Mouse (Mus musculus) right cerebral cortex, adult 2 months (tissue): ENCODE data around the gene Macrod1.

Experiments used
- DNase-seq, 2 experiments: peaks; one replicate each; pipeline ENCODE4 v3.0.0; 2021 to 2022; ENCODE audit warnings: low spot score in 2 of 2

Gene Macrod1

GRCm38 (mm10) chr19:7196741-7197270 is 140.2 kb downstream of the Macrod1 start:
- no peak for DNase-seq

GRCm38 (mm10) chr19:7197445-7197844 is 140.8 kb downstream of the Macrod1 start:
- no peak for DNase-seq

GRCm38 (mm10) chr19:7199089-7199488 is 142.5 kb downstream of the Macrod1 start:
- DNase-seq, result no peak

DNA sequence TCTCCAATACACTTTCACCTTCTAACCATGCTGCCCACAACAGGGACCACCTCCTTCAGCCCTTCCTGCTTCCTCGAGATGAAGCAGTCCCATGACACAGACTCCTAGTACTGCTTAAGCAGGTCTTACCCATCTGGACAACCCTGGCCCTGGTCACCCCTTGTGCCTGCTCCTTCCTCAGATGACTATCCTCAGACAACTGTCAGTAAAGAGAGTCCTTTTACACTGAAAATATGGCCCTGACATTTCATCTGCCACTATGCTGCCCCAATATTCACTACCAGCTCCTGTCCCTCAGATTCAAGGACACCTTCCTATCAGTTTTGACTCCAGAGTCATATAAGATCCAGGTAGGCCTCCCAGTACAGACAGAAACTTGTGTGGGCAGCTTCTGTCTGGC is 143.8 kb downstream of the Macrod1 start:
- DNase-seq, result no peak

DNA sequence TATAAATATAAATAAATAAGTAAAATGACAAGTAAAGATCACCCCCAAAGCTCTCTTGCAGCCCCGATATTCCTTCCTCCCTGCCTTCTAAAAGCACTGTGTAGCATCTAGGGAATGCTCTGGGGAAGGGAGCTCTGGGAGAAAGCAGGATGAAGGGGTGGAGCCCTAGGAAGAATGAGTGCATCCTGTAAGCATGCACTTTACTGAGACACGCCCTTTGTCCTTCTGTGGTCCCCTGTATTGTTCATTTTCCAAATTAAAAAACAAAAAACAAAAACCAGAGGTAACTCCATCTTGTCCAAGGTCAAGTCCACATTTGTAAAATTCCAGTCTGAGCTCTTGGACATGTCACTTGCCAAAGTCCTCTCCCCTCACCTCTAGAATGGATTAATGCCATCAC is 148.3 kb downstream of the Macrod1 start:
- DNase-seq, result no peak

GRCm38 (mm10) chr19:7205326-7205725 is 148.7 kb downstream of the Macrod1 start:
- DNase-seq, result no peak

DNA sequence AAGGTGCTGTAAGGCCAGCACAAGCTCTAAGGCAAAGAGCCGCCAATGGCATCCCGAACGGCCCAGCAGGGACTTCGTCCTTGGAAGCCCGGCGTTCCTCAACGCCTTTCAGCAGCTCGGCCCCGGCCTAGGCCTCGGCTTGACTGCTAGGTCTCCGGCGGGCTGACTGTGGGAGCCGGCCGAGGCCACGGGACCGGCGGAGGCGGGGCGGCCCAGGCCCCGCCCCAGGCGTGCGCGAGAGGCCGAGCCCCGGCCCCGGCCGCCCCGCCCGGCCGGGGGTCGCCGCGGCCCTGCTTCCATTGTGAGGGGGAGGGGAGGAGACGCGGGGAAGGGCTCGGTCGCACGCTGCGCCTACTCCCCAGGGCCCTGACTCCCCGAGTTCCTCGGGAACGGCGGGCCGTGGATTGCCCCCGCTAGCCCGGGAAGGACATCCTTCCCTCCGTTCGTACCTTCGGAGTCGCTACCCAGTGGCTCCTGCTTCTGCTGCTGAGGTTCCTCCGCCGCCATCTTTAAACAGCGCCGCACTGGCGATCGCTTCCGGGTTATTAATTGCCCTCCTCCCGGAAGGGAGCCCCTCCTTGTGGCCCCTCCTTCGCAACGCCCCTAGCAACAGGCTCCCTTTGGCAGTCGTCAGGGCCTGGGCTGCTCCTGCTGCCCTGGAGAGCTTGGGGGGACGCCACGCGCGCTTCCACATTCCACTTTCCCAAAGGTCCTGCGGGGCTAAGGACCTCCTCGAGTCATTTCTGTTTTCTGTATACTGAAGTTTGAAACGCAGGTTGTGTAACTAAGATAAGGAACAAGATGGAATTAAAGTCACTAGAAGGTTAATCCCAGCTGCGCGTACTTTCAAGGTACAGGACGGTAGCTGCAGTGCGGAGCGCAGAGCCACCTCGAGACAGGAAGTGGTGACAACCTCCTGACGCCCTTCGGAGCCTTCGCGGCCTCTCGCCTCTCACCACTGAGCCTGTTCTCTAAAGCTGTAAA is 149.4 kb downstream of the Macrod1 start, which contains the start of gene Otub1:
Otub1 (minus strand) TSS at position 564 of the 984 bp plus-strand sequence.
- peak; percentile 93 to 94 for DNase-seq

GRCm38 (mm10) chr19:7209907-7210646 is 153.5 kb downstream of the Macrod1 start:
- DNase-seq, result no peak

- DNase-seq, result no peak
Observed at GRCm38 (mm10) chr19:7212216-7212615, 155.6 kb downstream of the Macrod1 start.

DNA sequence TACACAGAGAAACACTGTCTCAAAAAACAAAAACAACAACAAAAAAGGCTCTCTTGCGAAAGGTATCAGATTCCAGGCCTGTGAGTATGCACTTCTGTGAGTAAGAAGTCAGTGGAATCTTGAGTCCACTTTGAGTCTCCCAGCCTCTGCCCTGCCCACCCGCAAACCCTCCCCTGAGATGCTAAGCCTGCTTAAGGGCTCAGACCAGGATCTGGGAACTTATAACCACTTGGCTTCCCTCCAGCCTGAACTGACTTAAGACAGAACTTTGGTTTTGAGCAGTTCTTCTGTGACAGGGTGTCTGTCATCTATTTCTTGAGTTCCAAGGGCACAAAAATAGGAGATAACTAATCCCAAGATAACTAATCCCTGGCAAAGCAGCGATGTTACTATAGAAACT is 156.4 kb downstream of the Macrod1 start:
- DNase-seq, result no peak

DNA sequence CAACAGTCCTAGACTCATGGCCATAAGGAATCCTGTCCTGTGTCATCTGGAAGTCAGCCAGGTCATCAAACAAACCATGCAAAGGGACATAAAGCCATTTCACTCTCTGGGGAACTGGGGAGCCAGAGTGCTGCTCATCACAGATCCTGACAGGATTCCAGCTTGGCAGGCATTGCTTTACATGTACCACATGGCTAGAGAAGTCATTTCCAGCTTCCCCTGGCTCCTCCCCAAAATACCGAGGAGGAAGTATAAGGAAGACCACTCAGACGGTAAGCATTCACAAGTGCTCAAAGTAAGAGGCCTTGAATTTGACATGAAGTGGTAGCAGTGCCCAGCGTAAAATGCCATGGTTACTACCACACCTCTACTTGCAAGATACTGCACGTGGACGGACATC is 157.9 kb downstream of the Macrod1 start:
- DNase-seq, result no peak

DNA sequence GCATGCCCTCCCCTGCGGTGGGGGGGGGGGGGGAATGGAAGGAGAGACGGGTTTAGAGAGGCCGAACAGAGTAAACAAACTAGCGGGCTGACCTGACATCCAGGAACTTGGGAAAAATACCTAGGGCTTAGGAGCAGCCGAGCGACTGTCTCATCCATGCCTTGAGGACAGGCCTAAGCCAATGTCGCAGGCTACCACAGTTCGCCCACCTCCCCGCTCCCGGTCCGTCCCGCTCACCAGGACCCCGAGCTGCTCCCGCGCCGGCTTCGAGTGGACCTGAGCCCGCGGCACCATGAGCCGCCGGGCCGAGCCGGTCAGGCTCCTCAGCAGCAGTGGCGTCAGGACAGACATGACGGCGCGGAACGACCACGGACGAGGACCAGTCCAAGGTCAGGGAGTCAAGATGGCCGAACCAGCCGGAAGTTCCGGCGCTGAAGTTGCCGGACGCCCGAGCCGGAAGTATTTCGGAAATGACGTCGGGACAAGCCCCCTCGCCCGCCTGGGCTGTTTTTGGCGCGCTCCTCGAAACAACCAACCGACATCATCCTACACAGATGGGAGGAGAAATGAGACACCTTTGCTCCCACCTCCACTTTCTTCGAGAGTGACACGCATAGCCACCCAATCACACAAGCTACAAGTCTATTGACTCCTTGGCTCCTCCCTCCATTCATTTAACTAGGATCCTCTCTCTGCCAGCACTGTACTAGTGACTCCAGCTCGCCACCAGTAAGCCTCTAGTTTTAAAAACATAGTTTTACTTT is 160.7 kb downstream of the Macrod1 start, which contains the start of gene Cox8a:
Cox8a (minus strand) TSS at position 455 of the 764 bp plus-strand sequence.
- peak; percentile 98 for DNase-seq

- DNase-seq, result no peak
Observed at GRCm38 (mm10) chr19:7217926-7218267, 161.3 kb downstream of the Macrod1 start.

GRCm38 (mm10) chr19:7218753-7219152 is 162.1 kb downstream of the Macrod1 start:
- DNase-seq, result no peak

DNA sequence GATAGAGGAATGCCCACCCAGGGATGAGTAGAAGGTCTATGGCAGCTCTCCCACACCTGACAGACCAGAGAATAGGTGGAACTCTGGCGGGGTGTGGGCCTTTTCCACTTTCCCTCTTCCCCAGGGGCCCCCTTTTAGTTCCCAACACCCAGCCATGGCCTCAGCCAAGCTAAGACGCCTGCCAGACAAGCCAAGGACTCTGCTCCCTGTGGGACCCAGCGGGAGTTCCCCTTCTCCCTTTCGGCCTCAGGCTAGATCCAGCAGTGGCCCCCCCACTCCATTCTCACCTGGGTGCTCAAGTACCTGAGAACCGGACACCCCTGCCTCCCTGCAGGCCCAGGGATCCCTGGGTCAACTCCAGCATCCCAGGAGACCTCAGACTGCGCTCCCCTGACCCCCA is 165.6 kb downstream of the Macrod1 start:
- DNase-seq, result no peak

DNA sequence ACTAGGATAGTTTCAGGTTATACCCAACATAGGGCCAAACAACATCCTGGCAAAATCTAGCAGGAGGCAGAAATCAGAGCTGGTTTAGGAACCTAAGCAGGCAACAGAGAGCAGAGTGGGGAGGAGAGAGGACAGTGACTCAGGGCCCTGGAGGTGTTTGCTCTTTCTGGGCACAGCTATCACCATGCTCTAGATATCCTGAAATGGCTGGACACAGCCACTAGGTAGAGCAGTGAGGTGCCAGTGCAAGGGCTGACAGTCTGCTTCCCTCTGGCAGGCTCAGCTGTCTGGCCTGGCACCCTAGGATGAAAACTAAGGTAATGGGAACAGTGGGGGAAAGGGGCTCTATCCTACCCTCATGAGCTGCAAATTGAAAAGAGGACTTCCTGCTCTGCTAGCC is 166.9 kb downstream of the Macrod1 start:
- no peak for DNase-seq

- DNase-seq, result no peak
Observed at GRCm38 (mm10) chr19:7224253-7224652, 167.6 kb downstream of the Macrod1 start.

DNA sequence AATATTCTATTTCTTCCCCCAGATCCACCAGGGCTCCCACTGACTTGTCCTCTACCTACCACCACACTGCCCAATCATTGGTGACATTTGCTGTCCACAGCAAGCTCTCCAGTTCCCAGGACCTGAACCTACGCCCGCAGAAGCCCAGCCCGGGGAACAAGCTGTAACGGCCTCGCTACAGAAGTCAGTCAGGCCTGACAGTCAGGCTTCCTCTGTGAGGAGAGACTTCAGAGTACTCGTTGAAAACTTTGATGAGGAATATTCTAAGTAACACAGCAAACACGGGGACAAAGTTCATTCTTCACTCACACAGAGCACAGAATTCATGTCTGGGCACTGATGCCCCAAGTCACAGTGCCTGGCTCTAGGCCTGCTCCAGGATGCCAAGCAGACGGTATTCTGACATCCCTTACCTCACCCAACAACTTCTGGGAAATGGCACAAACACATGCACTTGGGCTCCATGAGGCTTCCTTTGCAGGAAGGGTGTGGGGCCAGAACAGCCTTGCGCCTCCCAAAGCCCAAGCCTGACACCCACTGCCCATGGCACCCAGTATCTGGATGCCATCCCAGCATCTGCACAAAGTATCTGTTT is 168.6 kb downstream of the Macrod1 start:
- no peak for DNase-seq

GRCm38 (mm10) chr19:7226511-7226914 is 169.9 kb downstream of the Macrod1 start:
- no peak for DNase-seq

DNA sequence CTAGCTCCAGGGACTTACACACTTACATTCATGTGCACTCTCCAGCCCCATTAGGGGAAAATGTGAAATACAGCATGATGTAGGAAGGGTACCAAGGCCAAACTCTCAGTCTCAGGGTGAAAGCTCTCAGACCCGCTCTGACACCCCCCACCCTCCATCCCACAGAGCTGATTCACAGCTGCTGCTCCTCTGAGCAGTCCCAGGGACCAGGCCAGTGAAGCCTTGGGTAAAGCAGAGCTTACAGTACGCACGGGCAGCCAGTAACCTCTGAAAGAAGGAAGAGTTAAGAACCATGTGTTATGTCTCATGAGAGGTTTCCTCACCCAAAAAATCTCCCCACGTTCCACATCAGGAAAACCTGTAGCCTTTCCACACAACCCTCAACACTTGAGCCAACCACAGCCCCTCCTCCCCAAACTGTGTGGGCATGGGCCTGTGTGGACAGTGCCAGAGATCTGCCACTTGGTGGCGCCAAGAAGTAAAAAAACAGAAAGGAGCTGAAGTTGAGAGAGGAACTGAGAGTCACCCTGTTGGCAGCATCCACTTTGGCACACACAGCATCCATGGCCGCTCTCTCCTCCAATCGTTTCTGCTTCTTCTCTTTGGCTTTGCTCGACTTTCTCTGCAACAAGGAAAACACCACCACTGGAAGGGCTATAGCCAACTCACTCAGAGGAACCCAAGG is 178.1 kb downstream of the Macrod1 start:
- DNase-seq, result peak; percentile 81 to 89

DNA sequence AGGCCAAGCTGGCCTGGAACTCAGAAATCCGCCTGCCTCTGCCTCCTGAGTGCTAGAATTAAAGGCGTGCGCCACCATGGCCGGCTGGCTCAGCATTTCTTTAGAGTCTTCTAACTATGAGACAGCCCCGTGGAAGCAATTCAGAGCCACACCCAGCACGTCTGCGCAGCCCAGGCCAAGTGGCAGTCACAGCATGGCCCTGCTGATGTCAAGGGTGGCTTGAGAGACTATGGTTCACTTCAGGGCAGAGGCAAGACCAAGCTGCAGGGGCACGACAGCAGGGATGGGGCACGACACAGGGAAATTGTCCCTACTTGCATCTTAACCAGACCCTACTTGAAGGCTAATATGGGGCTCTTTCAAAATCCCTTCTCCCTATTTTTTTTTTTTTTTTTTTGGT is 178.9 kb downstream of the Macrod1 start:
- DNase-seq, result no peak
